Comparison of ENCODE assay signal across 14 mouse cellular contexts in the genomic region with DNA sequence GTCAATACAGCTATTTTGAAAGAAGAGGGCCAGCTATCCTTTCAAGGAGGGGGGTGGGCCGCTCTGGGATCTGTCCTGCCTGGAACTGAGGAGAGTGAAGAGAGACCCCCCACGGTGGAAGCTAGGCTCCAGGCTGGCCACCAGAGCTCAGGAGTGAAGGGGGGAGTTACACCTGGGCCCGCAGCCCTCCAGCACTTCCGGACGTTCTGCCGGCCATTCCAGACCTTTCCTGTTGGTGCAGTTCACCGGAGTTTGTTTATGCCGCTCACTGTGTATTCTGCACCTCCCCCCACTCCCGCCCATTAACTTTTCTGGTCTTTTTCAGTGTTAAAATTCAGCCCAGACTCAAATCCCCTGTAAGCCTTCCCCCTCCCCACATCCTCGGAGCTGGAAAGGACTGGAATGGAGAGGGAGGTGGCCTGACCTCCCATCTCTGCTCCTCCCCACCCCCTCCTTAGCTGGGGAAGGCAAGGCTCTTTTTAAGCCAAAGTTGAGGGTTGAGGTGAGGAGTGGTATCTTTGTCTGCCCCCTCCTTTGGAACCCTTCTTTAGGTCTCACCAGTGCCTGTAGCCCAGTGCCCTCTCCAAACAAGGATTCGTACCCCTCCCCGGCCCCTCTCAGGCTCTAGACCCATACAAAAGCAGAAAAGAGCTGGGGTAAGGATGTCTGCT. TPM values are rescaled to one million over a fixed set of nuclear protein-coding genes. Genes with fewer than 3 reads are reported as not detected.
DNase-seq lines count a peak whose midpoint lies in the region; ATAC-seq and TF ChIP-seq lines count a peak whose summit lies in the region.
"Had no signal": no experiment of that assay in that cellular context is flagged by ENCODE, and none has a peak within 500 bp of the region (broad histone marks: within the 10 kb centered on the region; RNA-seq: fewer than 3 reads in every experiment).

No protein-coding gene starts in this region.

- no peak for DNase-seq in ES-E14 (ENCODE audit: low read depth, low spot score)
- peak; percentile 43 for DNase-seq in forelimb bud, embryonic 11.5 days (ENCODE audit: low read depth, low spot score)
- peak; percentile 51 for DNase-seq in limb, embryonic 11.5 days (ENCODE audit: low spot score)
- no peak for DNase-seq in adrenal gland, adult 2 months
- DNase-seq in right cerebral cortex, postnatal 36 days (ENCODE audit: low spot score in 2 of 2) = no peak
- DNase-seq: gastrocnemius, postnatal 10 days; right cerebral cortex, postnatal 4 days had no signal

- peak overlapping the region; percentile 37 for H3K4me3 ChIP-seq in E14TG2a.4 (replicated peaks; ENCODE audit: low read length)
- H3K4me3 ChIP-seq in ES-E14 (ENCODE audit: insufficient read depth in 1 of 2, low read depth in 1 of 2, low read length in 2 of 2, poor library complexity in 1 of 2, severe bottlenecking in 1 of 2) = peak overlapping the region; percentile 36 to 37
- no peak overlapping the region for H3K4me3 ChIP-seq in limb, embryonic 11.5 days (ENCODE audit: low read depth, low read length)
- no peak overlapping the region for H3K4me3 ChIP-seq in forebrain, embryonic 13.5 days
- H3K4me3 ChIP-seq: neural tube, embryonic 15.5 days had no signal

- H3K4me1 ChIP-seq in E14TG2a.4 (replicated peaks; ENCODE audit: low read depth, low read length) (peaks cover 34% of the 10 kb centered on the region), ES-E14 (ENCODE audit: control insufficient read depth in 2 of 2, insufficient read depth in 2 of 2, low read length in 2 of 2, poor library complexity in 1 of 2) (peaks cover 0 to 4% of the 10 kb centered on the region in 2 experiments; a peak in 1 of 4 replicates)
- H3K4me1 ChIP-seq in limb, embryonic 11.5 days (ENCODE audit: control insufficient read depth, insufficient read depth, low read length) = no peaks in the 10 kb centered on the region
- no peaks in the 10 kb centered on the region for H3K4me1 ChIP-seq in forebrain, embryonic 13.5 days
- H3K4me1 ChIP-seq: neural tube, embryonic 15.5 days had no signal

- 30% methylated on average over 12 of the region's 12 CpGs for WGBS in limb, embryonic 11.5 days
- whole genome bisulfite sequencing in forebrain, embryonic 13.5 days = 44% methylated on average over 12 of the region's 12 CpGs

- H3K27me3 ChIP-seq in E14TG2a.4 (ENCODE audit: insufficient read depth, low read length) = no peaks in the 10 kb centered on the region
- no peaks in the 10 kb centered on the region for H3K27me3 ChIP-seq in limb, embryonic 11.5 days (ENCODE audit: control insufficient read depth, insufficient read depth, low read length)
- H3K27me3 ChIP-seq in forebrain, embryonic 13.5 days = no peaks in the 10 kb centered on the region
- H3K27me3 ChIP-seq: CH12.LX; neural tube, embryonic 15.5 days had no signal

- H3K27ac ChIP-seq in ES-E14 (ENCODE audit: insufficient read depth, low read depth, low read length, poor library complexity, severe bottlenecking) = peak overlapping the region; percentile 78
- no peak overlapping the region; the same call in 1 of the 2 replicates for H3K27ac ChIP-seq in limb, embryonic 11.5 days (replicated peaks; ENCODE audit: low read depth, low read length)
- H3K27ac ChIP-seq in forebrain, embryonic 13.5 days = no peak overlapping the region
- H3K27ac ChIP-seq: hindbrain, embryonic 14.5 days; liver, embryonic 14.5 days; neural tube, embryonic 15.5 days had no signal

- no peaks in the 10 kb centered on the region for H3K9me3 ChIP-seq in E14TG2a.4 (ENCODE audit: low read length)
- no peaks in the 10 kb centered on the region for H3K9me3 ChIP-seq in ES-E14 (ENCODE audit: control insufficient read depth, insufficient read depth, low read depth, low read length)
- no peaks in the 10 kb centered on the region for H3K9me3 ChIP-seq in limb, embryonic 11.5 days (ENCODE audit: control insufficient read depth, low read length)
- H3K9me3 ChIP-seq in forebrain, embryonic 13.5 days (replicated peaks) = no peaks in the 10 kb centered on the region
- H3K9me3 ChIP-seq: neural tube, embryonic 15.5 days had no signal

- TF ChIP-seq CTCF in E14TG2a.4 (conservative IDR thresholded peaks at IDR 0.05; ENCODE audit: low read length) = no peak

- H3K36me3 ChIP-seq in E14TG2a.4 (ENCODE audit: insufficient read depth, low read length) = no peaks in the 10 kb centered on the region
- H3K36me3 ChIP-seq in ES-E14 (ENCODE audit: control insufficient read depth, insufficient read depth, low read length, poor library complexity, severe bottlenecking) = no peaks in the 10 kb centered on the region
- H3K36me3 ChIP-seq in limb, embryonic 11.5 days (ENCODE audit: control insufficient read depth, insufficient read depth, low read length) = no peaks in the 10 kb centered on the region
- no peaks in the 10 kb centered on the region for H3K36me3 ChIP-seq in forebrain, embryonic 13.5 days (ENCODE audit: poor library complexity, severe bottlenecking)
- H3K36me3 ChIP-seq: neural tube, embryonic 15.5 days had no signal

- in situ Hi-C loops in ES-E14 (cut with MboI; ENCODE audit: low sequenced_read_pairs in 2 of 2, unreplicated experiment in 2 of 2) = no loop called here

- peak overlapping the region; percentile 17; the same call in 1 of the 2 replicates for H3K9ac ChIP-seq in ES-E14 (ENCODE audit: insufficient read depth, low read depth, low read length, poor library complexity, severe bottlenecking)
- no peak overlapping the region for H3K9ac ChIP-seq in limb, embryonic 11.5 days (ENCODE audit: low read length)
- no peak overlapping the region for H3K9ac ChIP-seq in forebrain, embryonic 13.5 days
- H3K9ac ChIP-seq: hindbrain, embryonic 14.5 days; liver, embryonic 14.5 days; neural tube, embryonic 15.5 days had no signal

- H3K4me2 ChIP-seq in limb, embryonic 11.5 days (ENCODE audit: low read depth, severe bottlenecking) = no peak overlapping the region
- H3K4me2 ChIP-seq in forebrain, embryonic 13.5 days = no peak overlapping the region
- H3K4me2 ChIP-seq: hindbrain, embryonic 14.5 days; neural tube, embryonic 15.5 days had no signal

- ATAC-seq in limb, embryonic 11.5 days (ENCODE audit: insufficient number of reproducible peaks, low FRiP score, low TSS enrichment, low read depth) = peak; percentile 72
- ATAC-seq in forebrain, embryonic 13.5 days = no peak
- ATAC-seq in activated CD4-positive, CD25-positive, alpha-beta regulatory T cell, adult 4 months = no peak

TF ChIP-seq in ES-E14, 5 proteins besides CTCF, POLR2A, EP300 and RAD21:
- TF ChIP-seq CHD2 (IDR thresholded peaks at IDR 0.05; ENCODE audit: low read depth, low read length) (no peak), ZNF384 (IDR thresholded peaks at IDR 0.05; ENCODE audit: low read depth, low read length) (no peak), HCFC1 (IDR thresholded peaks at IDR 0.05; ENCODE audit: borderline replicate concordance, insufficient read depth, low read length) (no peak), ZC3H11A (IDR thresholded peaks at IDR 0.05; ENCODE audit: borderline replicate concordance, low read depth, low read length) (no peak), MAFK (IDR thresholded peaks at IDR 0.05; ENCODE audit: insufficient read depth, low read depth, low read length) (no peak)

RNA-seq across cellular contexts. Expression of gene Dusp9, which starts 44.6 kb away (rescaled TPM):
- 124 and 197 TPM in 2 replicates for total RNA-seq in ES-E14 (2012; rRNA removed)
- polyA plus RNA-seq in limb, embryonic 11.5 days (2014; fragmentation: Nextera tagmentation; extraction: Ambion mirVana) = 22.0 and 28.4 TPM in 2 replicates
- total RNA-seq in adrenal gland, adult 2 months (2021) = under 1 TPM; 0.26 to 0.66 TPM
- 0.33 and 0.40 TPM in 2 replicates for polyA plus RNA-seq in adrenal gland, adult 2 months (2012; rRNA removed)
- 0.90 and 1.5 TPM in 2 replicates for polyA plus RNA-seq in forebrain, embryonic 13.5 days (2015; fragmentation: Nextera tagmentation; extraction: Ambion mirVana)
- under 1 TPM in 1 of 2 experiments, not detected in 1; 0.23 TPM for polyA plus RNA-seq in activated CD4-positive, CD25-positive, alpha-beta regulatory T cell, adult 4 months (2017; shearing (Covaris generic))

Comparison
In these comparisons a context has a peak if more than half of its experiments do, and no peak if none do; other contexts are left out.
1. H3K4me3 ChIP-seq: peak in E14TG2a.4 (single experiment) and ES-E14 (2 of 2); none in limb, embryonic 11.5 days (single experiment) and forebrain, embryonic 13.5 days (single experiment).
2. DNase-seq: peak in forelimb bud, embryonic 11.5 days (single experiment) and limb, embryonic 11.5 days (single experiment); none in ES-E14 (single experiment), adrenal gland, adult 2 months (single experiment) and right cerebral cortex, postnatal 36 days (0 of 2).